Mouse (Mus musculus) T-helper 2 cell (primary cell): ENCODE results near the gene Clcnka.

Experiments
- in situ Hi-C: fragments of 300-600 bp; cut with MboI, MseI; formaldehyde crosslinking; loops from one replicate; pipeline ENCODE4 v1.15.1; 2025; ENCODE audit warnings: high pct_unique_total_duplicates

Gene Clcnka

GRCm38 (mm10) chr4:141385275-141385674 lies 13.2 kb downstream of the Clcnka start:
- in situ Hi-C loops: no loop called here

GRCm38 (mm10) chr4:141382406-141382805 lies 16.1 kb downstream of the Clcnka start:
- in situ Hi-C loops: no loop called here

GRCm38 (mm10) chr4:141379674-141380073 lies 18.9 kb downstream of the Clcnka start:
- in situ Hi-C loops: no loop called here

GRCm38 (mm10) chr4:141372426-141372825 lies 26.1 kb downstream of the Clcnka start:
- in situ Hi-C loops: no loop called here

- in situ Hi-C loops: no loop called here
Measured at GRCm38 (mm10) chr4:141367997-141368791, 30.3 kb downstream of the Clcnka start, which contains the start of gene Fam131c. Fam131c (plus strand) TSS chr4:141368220.

- in situ Hi-C loops: no loop called here
Measured at GRCm38 (mm10) chr4:141365876-141366275, 32.6 kb downstream of the Clcnka start.

GRCm38 (mm10) chr4:141365126-141365525 lies 33.4 kb downstream of the Clcnka start:
- in situ Hi-C loops: no loop called here

- in situ Hi-C loops: loop anchor here (5.0 kb wide), 1 partner anchor 86 kb away; no protein-coding TSS in a partner anchor
Measured at GRCm38 (mm10) chr4:141362937-141363548, 35.5 kb downstream of the Clcnka start.

- in situ Hi-C loops: loop anchor here (5.0 kb wide), 1 partner anchor 84 kb away; no protein-coding TSS in a partner anchor
Measured at GRCm38 (mm10) chr4:141360846-141361245, 37.7 kb downstream of the Clcnka start.

- in situ Hi-C loops: no loop called here
Measured at GRCm38 (mm10) chr4:141359222-141359621, 39.3 kb downstream of the Clcnka start.

- in situ Hi-C loops: no loop called here
Measured at GRCm38 (mm10) chr4:141357811-141358210, 40.7 kb downstream of the Clcnka start.

- in situ Hi-C loops: no loop called here
Measured at GRCm38 (mm10) chr4:141353868-141354267, 44.7 kb downstream of the Clcnka start.

GRCm38 (mm10) chr4:141352986-141353385 lies 45.5 kb downstream of the Clcnka start:
- in situ Hi-C loops: no loop called here

- in situ Hi-C loops: no loop called here
Measured at GRCm38 (mm10) chr4:141351972-141352371, 46.6 kb downstream of the Clcnka start.

- in situ Hi-C loops: no loop called here
Measured at GRCm38 (mm10) chr4:141350015-141350414, 48.5 kb downstream of the Clcnka start.

GRCm38 (mm10) chr4:141348616-141349015 lies 49.9 kb downstream of the Clcnka start:
- in situ Hi-C loops: loop anchor here (25.0 kb wide), 1 partner anchor 1314 kb away; no protein-coding TSS in a partner anchor

- in situ Hi-C loops: loop anchor here (25.0 kb wide), 1 partner anchor 1315 kb away; no protein-coding TSS in a partner anchor
Measured at GRCm38 (mm10) chr4:141347365-141347797, 51.1 kb downstream of the Clcnka start.

GRCm38 (mm10) chr4:141345219-141345618 lies 53.3 kb downstream of the Clcnka start:
- in situ Hi-C loops: loop anchor here (25.0 kb wide), 1 partner anchor 1317 kb away; no protein-coding TSS in a partner anchor

GRCm38 (mm10) chr4:141343515-141343914 lies 55.0 kb downstream of the Clcnka start:
- in situ Hi-C loops: loop anchor here (25.0 kb wide), 1 partner anchor 1319 kb away; no protein-coding TSS in a partner anchor

GRCm38 (mm10) chr4:141341477-141341876 lies 57.0 kb downstream of the Clcnka start:
- in situ Hi-C loops: loop anchor here (25.0 kb wide), 1 partner anchor 1321 kb away; no protein-coding TSS in a partner anchor

GRCm38 (mm10) chr4:141338853-141339252 lies 59.7 kb downstream of the Clcnka start:
- in situ Hi-C loops: loop anchor here (25.0 kb wide), 1 partner anchor 1323 kb away; no protein-coding TSS in a partner anchor

- in situ Hi-C loops: loop anchor here (25.0 kb wide), 1 partner anchor 1324 kb away; no protein-coding TSS in a partner anchor
Measured at GRCm38 (mm10) chr4:141337986-141338385, 60.5 kb downstream of the Clcnka start.
